Mouse (Mus musculus) stomach, postnatal 0 days (tissue): Measurements from ENCODE around the gene Map2k1.

Source experiments
- CTCF ChIP-seq: IDR thresholded peaks from 2 replicates; pipeline ENCODE4 v1.5.1; 2016; ENCODE audit warnings: antibody characterized with exemption, low read depth, mild to moderate bottlenecking, moderate library complexity
- EP300 ChIP-seq: optimal IDR thresholded peaks from 2 replicates; pipeline ENCODE3; 2016; ENCODE audit warnings: antibody characterized with exemption

DNA sequence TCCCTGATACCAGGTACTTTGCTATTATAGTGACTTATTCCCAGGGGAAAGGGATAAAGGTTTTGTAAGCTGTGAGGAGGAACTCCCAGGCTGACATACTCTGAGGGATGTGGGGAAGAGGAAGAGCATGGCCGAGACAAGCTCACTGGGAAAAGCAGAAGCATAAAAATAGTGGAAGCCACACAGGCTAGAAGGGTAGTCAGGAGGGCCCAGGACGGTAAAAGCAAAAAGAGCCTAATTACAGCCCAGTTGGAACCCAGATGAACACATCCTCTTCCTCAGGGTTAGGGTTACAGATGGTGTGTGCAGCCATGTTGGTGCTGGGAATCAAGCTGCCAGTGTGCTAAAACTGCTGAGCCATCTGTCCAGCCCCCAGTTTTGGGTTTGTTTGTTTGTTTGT, 31.3 kb downstream of the Map2k1 start:
- TF ChIP-seq CTCF = no peak
- TF ChIP-seq EP300 = no peak
